Mouse (Mus musculus) gastrocnemius, postnatal 14 days (tissue): ENCODE data around the gene Hist1h1t. TPM values are rescaled to one million over a fixed set of nuclear protein-coding genes. Genes with fewer than 3 reads are reported as not detected.
"Not testable (repeated sequence)": the region's sequence is repeated elsewhere in the genome, so short reads cannot be mapped to it uniquely, and the experiment has no call there.

ENCODE experiments used
- DNase-seq: peaks from one replicate; pipeline ENCODE4 v3.0.0; 2021; ENCODE audit warnings: mixed read lengths
- intact Hi-C: fragments of 180-260 bp; cut with DNase I; formaldehyde crosslinking; loops from one replicate; pipeline ENCODE4 v1.15.1; 2025; ENCODE audit warnings: low total_unique reads
- total RNA-seq, 2 experiments: library from RNA; stranded (reverse); gene quantifications; 2 replicates each; pipeline ENCODE4 v1.2.3; 2021

Gene Hist1h1t
- total RNA-seq, 2 experiments from 2014 or later, result not detected

DNA sequence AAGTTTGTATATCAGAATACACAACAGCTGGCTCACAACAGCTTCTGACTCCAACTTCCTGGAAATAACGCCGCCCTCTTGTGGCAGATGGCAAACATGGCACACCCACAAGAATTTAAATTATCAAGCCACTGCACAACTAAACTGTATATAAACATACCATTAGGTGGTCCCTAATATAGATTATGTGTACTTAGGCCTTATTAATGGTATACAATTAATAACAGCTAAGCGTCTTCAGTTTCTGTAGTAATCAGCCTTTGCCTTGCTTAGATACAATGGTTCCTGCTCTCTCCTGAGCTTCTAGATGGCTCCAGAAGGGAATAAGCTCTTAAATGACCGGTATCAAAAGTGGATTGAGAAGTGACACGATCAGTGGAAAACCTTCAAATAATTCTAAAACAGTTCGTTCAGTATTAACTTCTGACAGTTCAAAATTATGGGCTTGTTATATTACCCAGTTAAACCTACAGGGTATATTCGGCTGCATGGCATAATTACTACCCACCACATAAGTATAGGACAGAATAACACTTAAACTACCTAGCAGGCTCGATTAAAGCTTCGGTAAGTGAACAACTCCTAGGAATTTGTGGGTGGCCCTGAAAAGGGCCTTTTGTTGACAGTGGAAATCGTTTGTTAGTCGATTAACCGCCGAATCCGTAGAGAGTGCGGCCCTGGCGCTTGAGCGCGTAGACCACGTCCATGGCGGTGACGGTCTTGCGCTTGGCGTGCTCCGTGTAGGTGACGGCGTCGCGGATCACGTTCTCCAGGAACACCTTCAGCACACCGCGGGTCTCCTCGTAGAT, 2.1 kb downstream of the Hist1h1t start:
- intact Hi-C loops, result loop anchor here (10.0 kb wide), 1 partner anchor 73 kb away; the partner anchor contains the start of genes Hist1h1e and Hist1h2be
- peak; percentile 46 for DNase-seq

DNA sequence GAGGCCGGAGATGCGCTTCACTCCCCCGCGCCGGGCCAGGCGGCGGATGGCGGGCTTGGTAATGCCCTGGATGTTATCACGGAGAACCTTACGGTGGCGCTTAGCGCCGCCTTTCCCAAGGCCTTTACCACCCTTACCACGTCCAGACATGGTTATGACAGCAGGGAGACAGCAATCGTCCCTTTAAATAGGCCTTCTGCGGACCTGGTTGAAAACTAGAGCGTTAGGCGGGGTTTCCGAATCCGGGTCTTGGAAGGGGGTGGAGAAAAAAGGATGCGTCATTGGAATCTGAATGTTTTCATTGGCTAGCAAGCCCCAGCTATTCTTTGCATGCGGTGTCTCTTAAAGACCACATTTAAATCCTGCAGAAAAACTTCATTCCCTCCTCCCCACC, 2.7 kb downstream of the Hist1h1t start, which contains the start of gene Hist1h4c:
Hist1h4c (minus strand) TSS at position 155 of the 394 bp plus-strand sequence.
- peak; percentile 95 for DNase-seq
- intact Hi-C loops, result loop anchor here (10.0 kb wide), 1 partner anchor 73 kb away; the partner anchor contains the start of genes Hist1h1e and Hist1h2be

DNA sequence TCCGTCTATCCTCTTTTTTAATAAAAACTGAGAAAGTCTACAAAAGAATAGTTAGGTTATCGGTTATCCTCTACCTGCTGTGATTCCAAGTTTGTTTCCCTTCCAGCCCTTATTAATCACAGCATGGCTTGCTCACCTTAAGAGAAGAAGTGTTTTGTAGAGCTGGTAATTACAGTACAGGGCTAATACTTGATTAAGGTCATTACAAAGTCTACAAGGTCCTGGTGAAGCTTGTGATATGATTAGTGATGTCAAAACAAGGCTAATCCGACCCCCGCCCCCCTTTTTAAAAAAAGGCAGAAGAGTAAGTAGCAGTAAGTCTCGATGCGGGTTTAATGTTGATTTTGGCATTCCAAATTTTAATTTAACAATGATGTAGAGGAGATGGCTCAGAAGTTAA, 3.4 kb downstream of the Hist1h1t start:
- intact Hi-C loops, result loop anchor here (10.0 kb wide), 1 partner anchor 74 kb away; the partner anchor contains the start of genes Hist1h1e and Hist1h2be
- no peak for DNase-seq

DNA sequence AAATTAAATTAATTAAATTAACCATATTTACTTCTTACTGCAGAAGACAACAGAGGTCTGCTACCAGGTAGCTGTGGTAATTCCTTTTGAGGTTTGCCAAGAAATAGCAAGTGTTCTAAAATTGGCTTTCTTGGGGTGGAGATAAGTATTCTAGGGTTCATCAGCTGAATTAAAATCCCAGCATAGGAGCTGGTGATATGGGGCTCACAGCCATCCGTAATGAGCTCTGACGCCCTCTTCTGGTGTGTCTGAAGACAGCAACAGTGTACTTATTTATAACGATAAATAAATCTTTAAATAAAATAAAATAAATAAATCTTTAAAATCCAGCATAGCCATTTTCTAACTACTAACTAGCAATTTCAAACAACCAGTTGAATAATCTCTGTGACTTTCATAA, 4.2 kb downstream of the Hist1h1t start:
- no peak for DNase-seq
- intact Hi-C loops, result loop anchor here (2.0 to 10.0 kb wide), 2 partner anchors 33 to 75 kb away; partner anchors contain the start of genes Hist1h1e and Hist1h2be

DNA sequence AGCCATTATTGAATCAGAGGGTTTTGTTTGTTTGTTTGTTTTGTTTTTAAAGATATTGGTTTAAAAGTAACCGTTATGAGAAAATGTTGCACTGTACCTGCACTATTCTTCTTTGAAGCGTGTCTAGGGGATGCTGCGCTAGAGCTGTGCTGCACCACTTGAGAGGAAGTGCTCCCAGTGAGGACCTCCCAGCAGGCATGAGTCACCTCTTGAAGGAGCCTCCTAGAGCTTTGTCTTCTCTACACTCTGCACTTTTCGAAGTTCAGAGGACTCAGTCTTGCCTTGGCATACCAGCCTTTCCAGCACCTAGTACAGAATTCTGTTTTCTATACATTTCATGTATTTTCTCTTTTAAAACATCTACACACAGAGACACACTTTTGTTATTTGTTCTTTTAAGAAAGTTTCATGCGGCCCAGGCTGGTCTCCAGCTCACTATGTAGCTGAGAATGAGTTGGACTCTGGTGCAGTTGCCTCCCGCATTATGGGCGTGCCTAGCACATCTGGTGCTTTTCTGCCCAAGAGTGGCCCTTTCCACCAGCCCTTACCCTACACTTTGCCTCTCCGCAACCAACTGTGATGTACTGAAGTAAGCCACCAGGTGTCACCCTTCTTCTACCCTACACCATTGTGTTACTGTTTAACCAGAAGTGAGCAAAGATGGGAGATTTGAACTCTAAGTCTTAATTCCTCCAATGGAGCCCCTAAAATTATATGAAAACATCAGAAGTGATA, 5.3 kb downstream of the Hist1h1t start:
- peak; percentile 50 for DNase-seq
- intact Hi-C loops, result loop anchor here (2.0 kb wide), 1 partner anchor 32 kb away; no protein-coding TSS in a partner anchor

DNA sequence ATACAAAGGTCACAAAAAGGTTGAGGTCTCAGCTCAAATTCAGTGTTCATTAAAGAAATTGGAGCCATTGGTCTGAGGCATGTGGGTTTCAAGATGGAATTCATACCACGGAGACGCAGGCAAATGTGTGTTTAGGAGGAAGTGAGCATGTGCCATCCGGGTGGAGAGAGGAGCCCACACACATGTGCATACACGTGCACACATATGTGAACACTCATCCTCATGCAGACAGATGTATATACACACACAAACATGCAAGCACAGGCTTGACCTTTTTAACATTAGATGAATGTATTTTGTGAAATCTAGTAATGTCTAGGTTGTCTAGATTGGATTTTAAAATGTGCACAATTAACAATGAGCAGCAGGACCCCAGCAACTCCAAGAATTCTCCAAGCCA, 6.6 kb downstream of the Hist1h1t start:
- no peak for DNase-seq
- intact Hi-C loops, result no loop called here

DNA sequence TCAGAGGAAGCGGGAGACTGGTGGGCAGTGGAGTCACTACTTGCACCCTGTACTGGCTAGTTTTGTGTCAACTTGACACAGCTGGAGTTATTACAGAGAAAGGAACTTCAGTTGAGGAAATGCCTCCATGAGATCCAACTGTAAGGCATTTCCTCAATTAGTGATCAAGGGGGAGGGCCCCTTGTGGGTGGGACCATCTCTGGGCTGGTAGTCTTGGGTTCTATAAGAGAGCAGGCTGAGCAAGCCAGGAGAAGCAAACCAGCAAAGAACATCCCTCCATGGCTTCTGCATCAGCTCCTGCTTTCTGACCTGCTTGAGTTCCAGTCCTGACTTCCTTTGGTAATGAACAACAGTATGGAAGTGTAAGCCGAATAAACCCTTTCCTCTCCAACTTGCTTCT, 7.2 kb downstream of the Hist1h1t start:
- intact Hi-C loops, DNase-seq: not testable (repeated sequence)

DNA sequence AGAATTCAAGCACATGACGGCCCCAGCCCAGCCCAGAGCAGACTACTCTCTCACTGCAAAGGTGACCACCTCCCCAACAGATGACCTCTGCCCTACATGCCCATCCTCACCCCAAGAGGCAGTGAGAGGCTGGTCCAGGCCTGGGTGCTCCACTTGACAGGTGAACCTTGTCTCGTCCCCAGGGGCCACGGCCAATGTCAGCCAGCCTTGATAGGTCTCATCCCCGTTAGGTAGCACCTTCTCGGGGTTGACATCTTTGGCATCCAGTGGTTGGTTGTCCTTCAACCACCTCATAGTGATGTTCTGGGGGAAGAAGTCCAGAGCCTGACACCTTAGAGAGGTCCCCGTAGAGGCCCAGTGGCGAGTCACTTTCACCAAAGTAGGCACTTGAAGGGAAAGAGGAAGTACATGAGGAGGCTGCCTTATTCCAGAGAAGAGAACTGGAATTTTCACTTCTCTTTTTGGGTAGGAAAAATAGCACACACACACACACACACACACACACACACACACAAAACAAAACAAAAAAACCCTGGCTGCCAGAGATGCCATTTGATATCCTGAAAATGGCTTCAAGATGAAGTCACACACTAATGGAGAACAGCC, 10.2 kb downstream of the Hist1h1t start:
- DNase-seq, result no peak
- intact Hi-C loops, result no loop called here

DNA sequence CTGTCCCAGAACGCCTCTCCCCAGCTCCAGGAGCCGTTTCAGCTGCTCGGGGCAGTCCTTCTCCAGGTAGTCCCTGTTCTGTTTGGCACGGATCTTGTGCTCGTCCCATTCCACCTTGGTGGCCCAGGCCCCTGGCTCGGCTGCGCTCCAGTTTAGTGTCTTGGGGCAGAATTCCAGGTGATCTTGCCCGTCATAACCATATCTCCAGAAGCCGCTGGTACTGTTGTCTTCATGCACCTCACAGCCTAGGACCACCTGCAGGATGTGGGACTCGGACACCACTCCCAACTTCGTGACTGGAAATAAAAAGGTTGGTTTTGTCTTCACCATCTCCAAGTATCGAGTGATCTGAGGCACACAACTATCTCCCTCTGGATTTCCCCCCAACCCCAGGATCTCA, 11.2 kb downstream of the Hist1h1t start:
- no peak for DNase-seq
- intact Hi-C loops, result no loop called here

DNA sequence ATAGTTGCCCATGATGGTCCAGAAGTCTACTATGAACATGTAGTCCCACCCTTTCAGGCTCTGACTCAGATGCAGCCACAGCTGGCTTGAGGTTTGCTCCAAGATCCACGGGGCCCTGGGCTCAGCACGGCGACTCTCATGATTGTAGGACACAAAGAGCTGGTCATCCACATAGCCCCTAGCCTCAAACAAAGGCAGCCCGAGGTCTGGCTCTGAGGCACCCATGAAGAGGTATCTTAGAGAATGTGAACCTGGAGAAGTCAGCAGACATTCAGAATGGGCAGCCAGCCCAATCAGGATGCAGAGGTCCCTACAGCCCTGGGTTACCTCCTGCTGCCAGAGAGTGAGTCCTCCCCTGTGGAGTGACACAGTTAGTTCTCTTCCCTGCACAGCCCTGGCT, 12.4 kb downstream of the Hist1h1t start:
- intact Hi-C loops, result no loop called here
- DNase-seq, result no peak

DNA sequence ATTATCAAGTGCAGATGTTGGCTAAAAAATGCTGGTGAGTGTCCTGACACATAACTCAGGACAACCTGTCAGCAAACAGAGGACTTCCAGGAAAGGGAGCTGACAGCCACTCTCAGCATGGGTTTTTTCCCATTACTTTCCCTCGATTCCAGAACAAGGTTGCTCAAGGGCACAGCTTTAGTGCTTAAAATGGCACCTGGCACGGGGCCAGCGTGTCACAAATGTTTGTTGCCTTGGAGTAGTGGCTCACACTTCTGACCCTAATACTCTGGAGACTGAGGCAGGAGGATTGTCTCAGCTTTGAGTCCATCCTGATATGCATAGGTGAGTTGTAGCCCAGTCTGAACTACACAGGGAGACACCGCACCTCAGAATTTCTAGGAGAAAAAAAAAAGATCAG, 13.0 kb downstream of the Hist1h1t start:
- intact Hi-C loops, result no loop called here

DNA sequence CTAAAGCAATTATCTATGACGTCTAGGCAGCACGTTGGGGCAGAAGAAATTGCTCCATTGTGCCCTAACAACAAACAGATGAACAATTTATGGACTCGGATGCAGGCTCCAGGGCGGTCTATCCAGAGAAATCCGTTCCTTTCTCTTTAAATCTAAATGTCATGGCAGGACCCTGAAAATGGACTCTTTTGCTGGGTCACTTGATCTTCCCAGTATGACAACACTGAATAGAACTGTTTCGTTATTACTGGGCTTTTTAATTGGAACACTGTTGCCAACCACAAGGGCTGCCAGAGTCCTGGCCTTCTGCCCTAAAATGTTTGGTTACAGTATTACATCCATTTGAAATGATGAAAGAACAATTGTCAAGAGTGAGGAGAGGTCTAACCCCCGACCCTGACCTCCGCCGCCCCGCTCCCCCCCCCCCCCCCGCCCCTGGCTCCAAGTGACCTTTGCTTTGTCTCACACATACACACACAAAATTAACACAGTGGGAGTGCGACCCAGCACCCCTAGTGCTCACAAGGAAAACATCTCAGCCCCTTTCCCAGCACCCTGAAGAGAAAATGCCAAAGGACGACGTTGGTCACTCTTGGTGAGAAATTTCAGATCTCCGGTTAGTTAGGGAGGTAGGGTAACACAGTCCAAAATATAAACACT, 14.2 kb downstream of the Hist1h1t start:
- DNase-seq, result no peak
- intact Hi-C loops, result no loop called here

More for the DNA sequence above, 13.0 kb downstream of the Hist1h1t start:
- no peak for DNase-seq

DNA sequence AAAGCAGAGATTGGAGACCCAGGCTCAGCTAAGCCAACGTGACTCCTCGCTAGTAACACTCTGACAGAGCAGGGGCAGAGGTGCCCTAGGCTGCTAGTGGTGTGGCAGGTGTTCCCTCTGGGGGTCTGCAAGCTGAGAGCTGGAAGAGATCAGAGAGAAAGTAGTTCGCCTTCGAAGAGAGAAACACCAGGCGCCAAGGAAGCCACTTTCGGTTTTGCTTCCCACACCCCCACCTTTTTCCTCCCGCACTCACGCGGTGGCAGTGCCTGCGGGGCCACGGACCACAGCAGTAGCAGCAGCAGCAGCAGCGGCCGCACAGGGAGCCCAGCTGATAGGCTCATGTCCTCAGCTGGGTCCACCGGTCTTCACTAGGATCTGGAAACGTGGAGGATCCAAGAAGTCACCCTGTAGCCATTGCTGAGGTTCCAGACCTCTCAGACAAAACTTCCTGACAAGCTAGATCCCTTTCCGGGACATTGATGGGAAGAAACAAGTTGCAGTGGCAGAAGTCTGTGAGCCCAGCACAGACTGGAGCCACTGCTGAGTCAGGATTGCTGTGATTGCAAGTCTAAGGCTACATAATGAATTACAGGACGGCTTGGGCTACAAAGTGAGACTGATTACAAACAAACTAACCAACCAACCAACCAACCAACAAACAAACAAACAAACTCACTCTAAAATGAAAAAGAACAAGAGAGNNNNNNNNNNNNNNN, 14.9 kb downstream of the Hist1h1t start, which contains the start of gene Hfe:
Hfe (minus strand) TSS at position 481 of the 716 bp plus-strand sequence.
- DNase-seq, result peak; percentile 43
- intact Hi-C loops, result no loop called here

DNA sequence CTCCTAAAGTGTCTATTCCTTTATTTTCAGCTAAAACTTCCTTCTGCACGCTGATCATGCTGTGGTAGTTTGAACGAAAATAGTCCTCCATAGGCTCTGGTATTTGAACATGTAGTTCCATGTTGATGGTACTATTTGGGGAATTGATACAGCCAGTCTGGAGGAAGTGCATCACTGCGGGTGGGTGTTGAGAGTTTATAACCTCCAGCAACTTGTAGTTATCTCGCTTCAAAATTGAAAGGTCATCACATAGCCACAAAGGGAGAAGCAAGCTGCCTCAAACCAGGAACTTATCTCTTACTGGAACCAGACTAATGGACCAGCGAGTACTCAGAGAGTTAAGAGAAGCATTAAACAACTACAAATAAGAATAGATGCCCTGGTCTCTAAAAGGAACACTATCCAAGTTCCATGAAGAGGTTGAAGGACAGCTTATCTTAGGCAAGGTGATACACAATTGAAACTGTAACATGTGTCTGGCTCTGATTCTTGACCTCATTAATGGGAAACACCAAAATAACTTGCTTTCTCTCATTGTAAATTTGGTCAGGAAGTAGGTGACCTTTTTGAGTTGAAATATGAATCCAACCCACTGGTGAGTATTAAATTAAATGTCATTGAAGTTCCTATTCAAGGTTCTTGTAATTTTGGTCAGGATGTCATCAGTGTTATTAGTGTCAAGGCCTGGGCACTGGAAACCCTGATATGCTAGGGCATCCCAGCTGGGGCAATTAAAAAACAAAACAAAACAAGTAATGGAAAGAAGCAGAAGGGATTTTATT, 20.8 kb downstream of the Hist1h1t start:
- intact Hi-C loops, result no loop called here

DNA sequence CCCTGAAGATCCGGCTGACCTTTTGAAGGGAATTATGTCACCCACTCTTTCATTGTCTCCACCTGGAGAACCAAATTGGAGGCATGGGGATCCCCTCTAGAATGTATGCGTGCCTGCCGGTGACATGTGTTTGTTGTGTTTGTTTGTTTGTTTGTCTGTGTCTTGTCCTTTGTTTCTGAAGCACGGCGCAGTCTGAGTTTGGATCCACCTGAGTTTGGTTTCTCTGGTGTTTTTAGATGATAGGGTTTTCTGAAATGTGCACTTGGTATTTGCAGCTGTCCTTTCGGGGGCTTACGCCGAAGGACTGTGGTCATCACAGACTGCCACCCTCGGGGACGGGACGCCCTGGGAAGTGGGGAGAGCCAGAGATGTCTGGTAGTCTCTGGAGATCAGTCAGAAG, 21.6 kb downstream of the Hist1h1t start:
- DNase-seq, result no peak
- intact Hi-C loops, result no loop called here

More for the DNA sequence above, 20.8 kb downstream of the Hist1h1t start:
- no peak for DNase-seq

DNA sequence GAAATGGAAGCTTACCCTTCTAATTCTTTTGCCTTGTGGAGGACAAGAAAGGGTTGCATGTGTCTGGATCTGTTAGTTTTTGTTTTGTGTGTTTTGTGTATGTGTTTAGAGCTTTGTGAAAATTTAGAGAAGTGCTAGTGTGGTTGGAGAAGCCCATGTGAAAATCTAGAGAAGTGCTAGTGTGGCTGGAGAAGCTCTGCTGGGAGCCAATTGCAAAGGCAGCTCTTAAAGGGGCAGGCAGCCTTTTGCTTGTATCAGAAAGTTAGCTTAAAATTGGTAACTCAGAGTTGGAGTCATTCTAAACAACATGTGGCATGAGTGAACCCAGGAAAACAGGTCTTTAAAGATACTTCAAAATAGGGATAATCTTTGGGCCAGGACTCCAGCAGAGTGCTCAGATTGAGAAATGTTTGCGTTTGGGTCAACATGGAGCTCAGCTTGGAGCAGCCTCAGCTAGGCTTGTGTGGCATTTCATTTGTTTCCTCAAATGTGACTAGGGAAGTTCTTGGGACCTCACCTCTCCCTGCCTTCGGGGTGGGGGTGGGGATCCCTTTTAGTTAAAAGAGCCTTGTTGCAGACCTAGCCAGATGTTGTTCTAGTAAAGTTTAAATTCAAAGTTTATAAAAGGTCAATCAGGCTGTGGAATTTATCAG, 22.1 kb downstream of the Hist1h1t start:
- DNase-seq, intact Hi-C loops: not testable (repeated sequence)

DNA sequence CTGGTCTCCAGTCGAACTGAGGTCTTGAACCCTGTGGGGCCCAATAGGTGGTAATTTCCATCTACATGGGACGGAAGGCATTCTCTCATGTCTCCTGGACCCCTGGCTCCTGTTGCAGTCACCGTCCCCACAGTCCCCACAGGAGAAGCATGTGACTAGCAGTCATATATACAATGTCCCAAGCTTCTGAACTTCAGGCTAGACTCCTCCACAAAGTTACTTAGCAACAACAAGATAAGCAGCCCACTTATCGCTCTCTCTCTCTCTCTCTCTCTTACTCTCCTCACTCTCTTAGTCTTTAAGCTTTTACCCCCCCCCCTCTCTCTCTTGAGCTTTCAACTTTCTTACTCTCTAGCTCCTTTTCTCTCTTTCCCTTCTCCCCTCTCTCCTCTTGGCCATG, 28.6 kb downstream of the Hist1h1t start:
- DNase-seq, result no peak
- intact Hi-C loops, result no loop called here
